Mouse (Mus musculus) liver, adult 2 months (tissue): ENCODE measurements around the gene Krt9. TPM values are rescaled to one million over a fixed set of nuclear protein-coding genes. Genes with fewer than 3 reads are reported as not detected.

Experiments used
- DNase-seq: peaks from one replicate; pipeline ENCODE4 v3.0.0-alpha.2; 2011; ENCODE audit warnings: low read depth, low spot score; ENCODE audit errors: extremely low read depth
- H3K27ac ChIP-seq: fragments of 200-500 bp; replicated peaks from 2 replicates; pipeline ENCODE4 v1.5.1; 2012; ENCODE audit warnings: low read depth, mild to moderate bottlenecking, control low read depth, inconsistent platforms, low read length; ENCODE audit not compliant: insufficient read depth
- H3K27me3 ChIP-seq: fragments of 200-500 bp; 2 replicates; pipeline ENCODE4 v1.6.1; 2012; ENCODE audit warnings: mild to moderate bottlenecking, moderate library complexity, low read length, inconsistent platforms; ENCODE audit not compliant: control insufficient read depth, insufficient read depth
- H3K36me3 ChIP-seq: fragments of 200-500 bp; 2 replicates; pipeline ENCODE4 v1.6.1; 2012; ENCODE audit warnings: low read length, inconsistent platforms; ENCODE audit not compliant: control insufficient read depth, insufficient read depth
- H3K4me1 ChIP-seq: fragments of 200-500 bp; 2 replicates; pipeline ENCODE4 v1.6.1; 2011; ENCODE audit warnings: low read length; ENCODE audit not compliant: control insufficient read depth, insufficient read depth
- H3K4me3 ChIP-seq: fragments of 200-500 bp; 2 replicates; pipeline ENCODE4 v1.5.1; 2011; ENCODE audit warnings: low read depth, mild to moderate bottlenecking, control low read depth, low read length, moderate library complexity; ENCODE audit not compliant: insufficient read depth
- H3K79me2 ChIP-seq: fragments of 200-500 bp; 2 replicates; pipeline ENCODE4 v1.6.1; 2012; ENCODE audit warnings: inconsistent platforms, mild to moderate bottlenecking, low read length, moderate library complexity; ENCODE audit not compliant: control insufficient read depth, insufficient read depth
- H3K9ac ChIP-seq: fragments of 200-500 bp; 2 replicates; pipeline ENCODE4 v1.6.1; 2012; ENCODE audit warnings: low read depth, mild to moderate bottlenecking, control low read depth, inconsistent platforms, low read length
- POLR2A ChIP-seq: fragments of 200-500 bp; IDR thresholded peaks from 2 replicates; pipeline ENCODE4 v1.6.1; 2011; ENCODE audit warnings: low read length, control low read depth; ENCODE audit not compliant: insufficient read depth; ENCODE audit errors: extremely low read depth
- WGBS: fragments of 180-500 bp; shearing (Covaris S2); methylation state at CpG from one replicate; pipeline ENCODE4 v1.1.7; 2018; 5-methylcytosine and 5-hydroxymethylcytosine counted together
- polyA plus RNA-seq: library from polyadenylated mRNA; depleted of rRNA; stranded (reverse); fragments of >200 nt; gene quantifications from 2 replicates; pipeline ENCODE4 v1.2.3, GENCODE M21; 2012; rRNA removed
- total RNA-seq: library from RNA; depleted of rRNA; stranded (reverse); fragments of >200 nt; gene quantifications from 2 replicates; pipeline ENCODE4 v1.2.3, GENCODE M21; 2014; rRNA removed

Krt9 gene
- total and polyA plus RNA-seq, 2 experiments = not detected

DNA sequence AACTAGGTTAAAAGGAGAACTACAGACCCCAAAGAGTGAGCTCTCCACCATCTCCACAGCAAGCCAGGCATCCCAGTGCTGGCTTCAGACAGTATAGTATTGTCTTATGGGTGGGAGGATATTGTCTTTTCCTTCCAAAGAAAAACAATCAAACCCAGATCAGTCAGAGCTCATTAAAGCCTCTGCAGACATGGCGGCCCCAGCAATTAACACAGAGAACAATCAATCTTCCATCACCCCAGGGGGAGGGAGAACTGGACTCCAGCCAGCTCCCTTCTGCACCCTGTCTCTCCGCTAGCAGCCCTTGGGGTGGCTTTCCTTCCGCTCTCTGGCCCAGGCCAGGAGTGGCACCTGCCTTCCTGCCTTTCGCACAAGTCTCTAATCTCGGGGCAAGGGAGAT is 55.4 kb downstream of the Krt9 start:
- Histone ChIP-seq H3K27me3 (no peaks in the 10 kb centered on the region; the same call in 1 of the 2 replicates), H3K36me3 (no peaks in the 10 kb centered on the region), H3K9ac (no peak overlapping the region), H3K4me1 (no peaks in the 10 kb centered on the region), H3K27ac (no peak overlapping the region), H3K79me2 (no peaks in the 10 kb centered on the region), H3K4me3 (no peak overlapping the region)
- TF ChIP-seq POLR2A = no peak
- 49% methylated on average over 5 of the region's 5 CpGs for WGBS
- DNase-seq = no peak

Other genes starting within 250 kb of the Krt9 start
- not detected in 2 replicates for gene Krtap9-5, start 244.8 kb downstream of the Krt9 start, total RNA-seq
- not detected in 2 replicates for gene Krtap9-5, start 244.8 kb downstream of the Krt9 start, polyA plus RNA-seq
- gene Krtap29-1, start 214.2 kb downstream of the Krt9 start, total RNA-seq = not detected in 2 replicates
- gene Krtap29-1, start 214.2 kb downstream of the Krt9 start, polyA plus RNA-seq = not detected in 2 replicates
- gene Krtap16-1, start 206.6 kb downstream of the Krt9 start, total RNA-seq = not detected in 2 replicates
- gene Krtap16-1, start 206.6 kb downstream of the Krt9 start, polyA plus RNA-seq = not detected in 2 replicates
- gene Krtap17-1, start 199.3 kb downstream of the Krt9 start, total RNA-seq = not detected in 2 replicates
- not detected in 2 replicates for gene Krtap17-1, start 199.3 kb downstream of the Krt9 start, polyA plus RNA-seq
- gene Krt33a, start 177.0 kb downstream of the Krt9 start, total RNA-seq = not detected in 2 replicates
- gene Krt33a, start 177.0 kb downstream of the Krt9 start, polyA plus RNA-seq = not detected in 2 replicates
- not detected in 2 replicates for gene Krt33b, start 163.4 kb downstream of the Krt9 start, total RNA-seq
- not detected in 2 replicates for gene Krt33b, start 163.4 kb downstream of the Krt9 start, polyA plus RNA-seq
- gene Krt34, start 151.7 kb downstream of the Krt9 start, total RNA-seq = not detected in 2 replicates
- not detected in 2 replicates for gene Krt34, start 151.7 kb downstream of the Krt9 start, polyA plus RNA-seq
- not detected in 2 replicates for gene Krt31, start 142.7 kb downstream of the Krt9 start, total RNA-seq
- not detected in 2 replicates for gene Krt31, start 142.7 kb downstream of the Krt9 start, polyA plus RNA-seq
- gene Krt32, start 105.0 kb downstream of the Krt9 start, total RNA-seq = not detected in 2 replicates
- gene Krt32, start 105.0 kb downstream of the Krt9 start, polyA plus RNA-seq = not detected in 2 replicates
- gene Krt35, start 97.0 kb downstream of the Krt9 start, total RNA-seq = not detected in 2 replicates
- not detected in 2 replicates for gene Krt35, start 97.0 kb downstream of the Krt9 start, polyA plus RNA-seq
- not detected in 2 replicates for gene Krt36, start 87.6 kb downstream of the Krt9 start, total RNA-seq
- gene Krt36, start 87.6 kb downstream of the Krt9 start, polyA plus RNA-seq = not detected in 2 replicates
- not detected in 2 replicates for gene Krt13, start 71.7 kb downstream of the Krt9 start, total RNA-seq
- 0.54 TPM in 1 of 2 replicates, not detected in the other for gene Krt13, start 71.7 kb downstream of the Krt9 start, polyA plus RNA-seq
- gene Krt15, start 57.3 kb downstream of the Krt9 start, total RNA-seq = not detected in 2 replicates
- gene Krt15, start 57.3 kb downstream of the Krt9 start, polyA plus RNA-seq = not detected in 2 replicates
- gene Krt19, start 44.6 kb downstream of the Krt9 start, total RNA-seq = 2.8 and 4.5 TPM in 2 replicates
- 2.4 and 2.6 TPM in 2 replicates for gene Krt19, start 44.6 kb downstream of the Krt9 start, polyA plus RNA-seq
- gene Krt14, start 14.3 kb upstream of the Krt9 start, total RNA-seq = not detected in 2 replicates
- gene Krt14, start 14.3 kb upstream of the Krt9 start, polyA plus RNA-seq = not detected in 2 replicates
- gene Krt16, start 55.7 kb upstream of the Krt9 start, total RNA-seq = not detected in 2 replicates
- gene Krt16, start 55.7 kb upstream of the Krt9 start, polyA plus RNA-seq = not detected in 2 replicates
- not detected in 2 replicates for gene Krt17, start 67.8 kb upstream of the Krt9 start, total RNA-seq
- gene Krt17, start 67.8 kb upstream of the Krt9 start, polyA plus RNA-seq = not detected in 2 replicates
- gene Krt42, start 76.6 kb upstream of the Krt9 start, total RNA-seq = not detected in 2 replicates
- not detected in 2 replicates for gene Krt42, start 76.6 kb upstream of the Krt9 start, polyA plus RNA-seq
- 145 and 210 TPM in 2 replicates for gene Eif1, start 126.6 kb upstream of the Krt9 start, total RNA-seq
- gene Eif1, start 126.6 kb upstream of the Krt9 start, polyA plus RNA-seq = 86.6 and 104 TPM in 2 replicates
- gene Gast, start 141.2 kb upstream of the Krt9 start, total RNA-seq = not detected in 2 replicates
- not detected in 2 replicates for gene Gast, start 141.2 kb upstream of the Krt9 start, polyA plus RNA-seq
- 0.65 and 1.3 TPM in 2 replicates for gene Hap1, start 162.9 kb upstream of the Krt9 start, total RNA-seq
- 0.40 and 1.2 TPM in 2 replicates for gene Hap1, start 162.9 kb upstream of the Krt9 start, polyA plus RNA-seq
- 18.3 and 27.5 TPM in 2 replicates for gene Jup, start 204.5 kb upstream of the Krt9 start, total RNA-seq
- gene Jup, start 204.5 kb upstream of the Krt9 start, polyA plus RNA-seq = 69.5 and 86.0 TPM in 2 replicates
- gene P3h4, start 221.6 kb upstream of the Krt9 start, total RNA-seq = 1.2 and 1.5 TPM in 2 replicates
- 0.81 and 1.2 TPM in 2 replicates for gene P3h4, start 221.6 kb upstream of the Krt9 start, polyA plus RNA-seq
- 0.74 and 1.1 TPM in 2 replicates for gene Fkbp10, start 222.5 kb upstream of the Krt9 start, total RNA-seq
- gene Fkbp10, start 222.5 kb upstream of the Krt9 start, polyA plus RNA-seq = 1.7 and 1.9 TPM in 2 replicates
- gene Nt5c3b, start 248.6 kb upstream of the Krt9 start, total RNA-seq = 4.4 and 5.2 TPM in 2 replicates
- 3.9 and 4.8 TPM in 2 replicates for gene Nt5c3b, start 248.6 kb upstream of the Krt9 start, polyA plus RNA-seq
- gene Klhl10, start 248.7 kb upstream of the Krt9 start, total RNA-seq = 0.18 TPM in 1 of 2 replicates, not detected in the other
- gene Klhl10, start 248.7 kb upstream of the Krt9 start, polyA plus RNA-seq = 0.05 TPM in 1 of 2 replicates, not detected in the other